Comparison of ENCODE assay signal across 8 mouse cellular contexts in the genomic region with DNA sequence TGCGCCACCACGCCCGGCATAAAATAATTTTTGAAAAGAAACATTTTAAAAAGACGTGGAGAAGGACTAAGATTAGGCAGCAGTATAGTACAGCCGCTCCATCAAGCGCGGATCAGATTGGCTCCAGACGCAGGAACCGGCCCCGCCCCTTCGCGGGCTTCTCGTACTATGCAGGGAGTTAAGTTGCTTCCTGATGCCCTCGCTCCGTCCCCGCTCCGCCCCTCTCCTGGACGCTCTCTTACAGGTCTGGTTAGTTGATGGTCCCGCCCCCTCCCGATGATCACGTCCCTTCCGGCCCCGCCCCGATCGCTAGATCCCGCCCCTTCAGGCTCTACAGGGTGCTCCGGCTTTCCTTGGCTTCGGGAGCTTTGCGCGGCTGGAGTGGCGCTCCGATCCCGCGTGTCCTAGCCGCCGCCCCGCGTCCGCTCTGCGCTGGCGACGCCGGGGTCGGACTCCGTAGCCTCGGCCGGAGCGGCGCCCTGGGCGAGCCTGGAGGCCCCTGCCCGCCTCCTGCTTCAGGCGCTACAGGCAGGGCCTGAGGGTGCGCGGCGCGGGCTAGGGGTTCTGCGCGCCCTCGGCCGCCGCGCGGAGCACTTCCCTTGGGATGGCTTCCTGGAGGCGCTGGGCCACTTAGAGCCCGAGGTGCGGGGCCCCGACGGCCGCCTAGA. TPM values are rescaled to one million over a fixed set of nuclear protein-coding genes. Genes with fewer than 3 reads are reported as not detected.
DNase-seq lines count a peak whose midpoint lies in the region; ATAC-seq and TF ChIP-seq lines count a peak whose summit lies in the region.

Fance (plus strand) TSS at position 308 of the 668 bp plus-strand sequence.

- peaks cover 29% of the 10 kb centered on the region for H3K36me3 ChIP-seq in forebrain, embryonic 10.5 days (replicated peaks)
- H3K36me3 ChIP-seq in heart, embryonic 15.5 days = peaks cover 24% of the 10 kb centered on the region
- no peaks in the 10 kb centered on the region for H3K36me3 ChIP-seq in liver, embryonic 14.5 days (replicated peaks; ENCODE audit: control insufficient read depth, insufficient read depth, low read depth)
- peaks cover 2% of the 10 kb centered on the region for H3K36me3 ChIP-seq in neural tube, embryonic 11.5 days (ENCODE audit: control insufficient read depth, insufficient read depth, low read length)
- H3K36me3 ChIP-seq in stomach, postnatal 0 days (ENCODE audit: control insufficient read depth, insufficient read depth, low read length) = peaks cover 4% of the 10 kb centered on the region; the same call in 1 of the 2 replicates

- H3K27me3 ChIP-seq in forebrain, embryonic 10.5 days (ENCODE audit: poor library complexity, severe bottlenecking) = no peaks in the 10 kb centered on the region
- H3K27me3 ChIP-seq in heart, embryonic 15.5 days = no peaks in the 10 kb centered on the region
- H3K27me3 ChIP-seq in liver, embryonic 14.5 days (ENCODE audit: control insufficient read depth, insufficient read depth, low read length) = no peaks in the 10 kb centered on the region
- H3K27me3 ChIP-seq in neural tube, embryonic 11.5 days (ENCODE audit: control insufficient read depth, insufficient read depth, low read length) = no peaks in the 10 kb centered on the region
- no peaks in the 10 kb centered on the region for H3K27me3 ChIP-seq in stomach, postnatal 0 days (ENCODE audit: control insufficient read depth, insufficient read depth, low read length)

- peak within 1 kb of the TSS; percentile 91 for H3K4me2 ChIP-seq in heart, embryonic 15.5 days
- peak within 1 kb of the TSS; percentile 97 for H3K4me2 ChIP-seq in liver, embryonic 14.5 days (ENCODE audit: low read depth)
- peak within 1 kb of the TSS; percentile 76 for H3K4me2 ChIP-seq in neural tube, embryonic 11.5 days (ENCODE audit: low read depth)
- H3K4me2 ChIP-seq in stomach, postnatal 0 days (replicated peaks; ENCODE audit: low read depth) = peak within 1 kb of the TSS; percentile 83

- H3K4me1 ChIP-seq in forebrain, embryonic 10.5 days = peaks cover 50% of the 10 kb centered on the region
- peaks cover 32% of the 10 kb centered on the region for H3K4me1 ChIP-seq in heart, embryonic 15.5 days (replicated peaks)
- peaks cover 7 to 29% of the 10 kb centered on the region in 2 experiments for H3K4me1 ChIP-seq in liver, embryonic 14.5 days (replicated peaks; ENCODE audit: control insufficient read depth in 2 of 2, insufficient read depth in 2 of 2, low read length in 1 of 2)
- peaks cover 4% of the 10 kb centered on the region; the same call in 1 of the 2 replicates for H3K4me1 ChIP-seq in neural tube, embryonic 11.5 days (ENCODE audit: control insufficient read depth, insufficient read depth, low read length)
- H3K4me1 ChIP-seq in stomach, postnatal 0 days (replicated peaks; ENCODE audit: control insufficient read depth, insufficient read depth) = 0 out of 2 replicates have a peak, but pooled peaks cover 3% of the 10 kb centered on the region

- ATAC-seq in heart, embryonic 15.5 days (replicated peaks; ENCODE audit: insufficient number of reproducible peaks, insufficient read depth, low FRiP score, low read depth) = peak; percentile 97
- ATAC-seq in liver, embryonic 14.5 days (ENCODE audit: insufficient read depth) = peak; percentile 96
- ATAC-seq in neural tube, embryonic 11.5 days (ENCODE audit: insufficient read depth, low FRiP score, low TSS enrichment) = peak; percentile 95
- peak; percentile 98 for ATAC-seq in stomach, postnatal 0 days (ENCODE audit: low FRiP score, low TSS enrichment)

- WGBS in forebrain, embryonic 10.5 days = under 1% methylated on average over 69 of the region's 69 CpGs
- WGBS in heart, embryonic 15.5 days = under 1% methylated on average over 69 of the region's 69 CpGs
- under 1% methylated on average over 69 of the region's 69 CpGs for WGBS in liver, embryonic 14.5 days (ENCODE audit: insufficient replicate concordance)
- under 1% methylated on average over 62 of the region's 69 CpGs for WGBS in neural tube, embryonic 11.5 days
- under 1% methylated on average over 69 of the region's 69 CpGs for WGBS in stomach, postnatal 0 days

- H3K9ac ChIP-seq in heart, embryonic 15.5 days = peak within 1 kb of the TSS; percentile 96
- H3K9ac ChIP-seq in liver, embryonic 14.5 days (replicated peaks) = peak within 1 kb of the TSS; percentile 89
- H3K9ac ChIP-seq in neural tube, embryonic 11.5 days (ENCODE audit: low read length) = peak within 1 kb of the TSS; percentile 87
- H3K9ac ChIP-seq in stomach, postnatal 0 days (ENCODE audit: low read length) = peak within 1 kb of the TSS; percentile 93

- no peak for TF ChIP-seq EP300 in liver, embryonic 14.5 days (IDR thresholded peaks at IDR 0.05; ENCODE audit: low read depth)
- TF ChIP-seq EP300 in stomach, postnatal 0 days (optimal IDR thresholded peaks at IDR 0.05) = no peak

- peak within 1 kb of the TSS; percentile 88 for H3K4me3 ChIP-seq in forebrain, embryonic 10.5 days
- peak within 1 kb of the TSS; percentile 94 for H3K4me3 ChIP-seq in heart, embryonic 15.5 days
- peak within 1 kb of the TSS; percentile 84 to 91 for H3K4me3 ChIP-seq in liver, embryonic 14.5 days (ENCODE audit: insufficient read depth in 1 of 2, low read depth in 2 of 2, low read length in 2 of 2)
- peak within 1 kb of the TSS; percentile 81 for H3K4me3 ChIP-seq in neural tube, embryonic 11.5 days (ENCODE audit: low read depth, low read length)
- H3K4me3 ChIP-seq in stomach, postnatal 0 days (ENCODE audit: low read depth, low read length) = peak within 1 kb of the TSS; percentile 72

- DNase-seq in CD8-positive naive resting alpha-beta T cell, adult 2 months (ENCODE audit: low read depth in 2 of 2, low spot score in 2 of 2) = peak; percentile 87 to 91
- peak; percentile 99 for DNase-seq in c-Kit-positive CD71-negative TER-119-negative erythroid progenitor cells, embryonic 14.5 days (ENCODE audit: low read depth)
- DNase-seq in forebrain, embryonic 10.5 days (ENCODE audit: extremely low spot score, low spot score) = peak; percentile 100
- peak; percentile 99 for DNase-seq in kidney, postnatal 25 days
- DNase-seq in liver, embryonic 14.5 days (ENCODE audit: low read depth in 3 of 3, low spot score in 3 of 3) = peak; percentile 100
- peak; percentile 99 for DNase-seq in neural tube, embryonic 11.5 days (ENCODE audit: low spot score)
- DNase-seq in stomach, postnatal 0 days (ENCODE audit: low spot score) = peak; percentile 100

- H3K27ac ChIP-seq in forebrain, embryonic 10.5 days = peak within 1 kb of the TSS; percentile 95
- peak within 1 kb of the TSS; percentile 95 for H3K27ac ChIP-seq in heart, embryonic 15.5 days
- peak within 1 kb of the TSS; percentile 60 for H3K27ac ChIP-seq in liver, embryonic 14.5 days
- H3K27ac ChIP-seq in neural tube, embryonic 11.5 days (ENCODE audit: low read depth, low read length) = peak within 1 kb of the TSS; percentile 75
- peak within 1 kb of the TSS; percentile 97 for H3K27ac ChIP-seq in stomach, postnatal 0 days (replicated peaks)

- TF ChIP-seq CTCF in liver, embryonic 14.5 days (IDR thresholded peaks at IDR 0.05; ENCODE audit: low read depth) = no peak
- TF ChIP-seq CTCF in stomach, postnatal 0 days (IDR thresholded peaks at IDR 0.05; ENCODE audit: low read depth) = no peak

- H3K9me3 ChIP-seq in forebrain, embryonic 10.5 days = no peaks in the 10 kb centered on the region
- no peaks in the 10 kb centered on the region for H3K9me3 ChIP-seq in heart, embryonic 15.5 days (replicated peaks)
- no peaks in the 10 kb centered on the region for H3K9me3 ChIP-seq in liver, embryonic 14.5 days (ENCODE audit: control insufficient read depth, low read length)
- H3K9me3 ChIP-seq in neural tube, embryonic 11.5 days (ENCODE audit: control insufficient read depth, low read length) = no peaks in the 10 kb centered on the region
- no peaks in the 10 kb centered on the region for H3K9me3 ChIP-seq in stomach, postnatal 0 days (ENCODE audit: control insufficient read depth, low read length)

RNA-seq across cellular contexts. Expression of gene Fance, which starts in this region (rescaled TPM):
- polyA plus RNA-seq in forebrain, embryonic 10.5 days (2016; fragmentation: Nextera tagmentation; extraction: Ambion mirVana) = 31.6 and 32.5 TPM in 2 replicates
- polyA plus RNA-seq in heart, embryonic 15.5 days (2015; fragmentation: Nextera tagmentation; extraction: Ambion mirVana) = 18.8 and 25.3 TPM in 2 replicates
- 4.5 and 5.5 TPM in 2 replicates for polyA plus RNA-seq in liver, embryonic 14.5 days (2012; rRNA removed)
- 9.4 and 10.4 TPM in 2 replicates for polyA plus RNA-seq in liver, embryonic 14.5 days (2014; fragmentation: Nextera tagmentation; extraction: Ambion mirVana)
- polyA plus RNA-seq in neural tube, embryonic 11.5 days (2014; fragmentation: Nextera tagmentation; extraction: Ambion mirVana) = 23.2 and 23.7 TPM in 2 replicates
- polyA plus RNA-seq in stomach, postnatal 0 days (2015; fragmentation: Nextera tagmentation; extraction: Ambion mirVana) = 19.2 and 20.4 TPM in 2 replicates

Comparison
In these comparisons a context has a peak if more than half of its experiments do, and no peak if none do; other contexts are left out.
1. Peak in every context shown above with its lines: DNase-seq, ATAC-seq, H3K4me3 ChIP-seq and H3K27ac ChIP-seq.